ENCODE assay signal across 9 mouse cellular contexts in genomic region chr2:30659836-30660612, GRCm38 (mm10).
DNase-seq lines count a peak whose midpoint lies in the region; ATAC-seq lines count a peak whose summit lies in the region.
"Had no signal": no experiment of that assay in that cellular context is flagged by ENCODE, and none has a peak within 500 bp of the region (broad histone marks: within the 10 kb centered on the region; RNA-seq: fewer than 3 reads in every experiment).

No protein-coding gene starts in this region.

- no peaks in the 10 kb centered on the region for H3K9me3 ChIP-seq in heart, embryonic 10.5 days
- no peaks in the 10 kb centered on the region for H3K9me3 ChIP-seq in embryonic facial prominence, embryonic 12.5 days
- H3K9me3 ChIP-seq in hindbrain, embryonic 13.5 days: no peaks in the 10 kb centered on the region
- no peaks in the 10 kb centered on the region for H3K9me3 ChIP-seq in midbrain, embryonic 13.5 days

- H3K27ac ChIP-seq in heart, embryonic 10.5 days: peak overlapping the region; percentile 98
- H3K27ac ChIP-seq in embryonic facial prominence, embryonic 12.5 days: peak overlapping the region; percentile 99
- H3K27ac ChIP-seq in hindbrain, embryonic 13.5 days: peak overlapping the region; percentile 100
- H3K27ac ChIP-seq in midbrain, embryonic 13.5 days: peak overlapping the region; percentile 100

- H3K4me2 ChIP-seq in embryonic facial prominence, embryonic 12.5 days (replicated peaks): 0 out of 2 replicates have a peak overlapping the region, but pooled peaks have one; percentile 10
- H3K4me2 ChIP-seq in hindbrain, embryonic 13.5 days: 0 out of 2 replicates have a peak overlapping the region, but pooled peaks have one; percentile 10
- H3K4me2 ChIP-seq in midbrain, embryonic 13.5 days (replicated peaks): peak overlapping the region; percentile 19; the same call in 1 of the 2 replicates

- peaks cover 69% of the 10 kb centered on the region for H3K4me1 ChIP-seq in heart, embryonic 10.5 days
- H3K4me1 ChIP-seq in embryonic facial prominence, embryonic 12.5 days: peaks cover 61% of the 10 kb centered on the region
- H3K4me1 ChIP-seq in hindbrain, embryonic 13.5 days (replicated peaks): peaks cover 75% of the 10 kb centered on the region
- H3K4me1 ChIP-seq in midbrain, embryonic 13.5 days (replicated peaks): peaks cover 70% of the 10 kb centered on the region

- WGBS in heart, embryonic 10.5 days: 36% methylated on average over 11 of the region's 11 CpGs
- WGBS in embryonic facial prominence, embryonic 12.5 days: 26% methylated on average over 11 of the region's 11 CpGs
- WGBS in hindbrain, embryonic 13.5 days: 22% methylated on average over 11 of the region's 11 CpGs
- 25% methylated on average over 11 of the region's 11 CpGs for WGBS in midbrain, embryonic 13.5 days

- no peaks in the 10 kb centered on the region for H3K27me3 ChIP-seq in heart, embryonic 10.5 days (ENCODE audit: insufficient read depth, poor library complexity, severe bottlenecking)
- no peaks in the 10 kb centered on the region for H3K27me3 ChIP-seq in embryonic facial prominence, embryonic 12.5 days
- no peaks in the 10 kb centered on the region for H3K27me3 ChIP-seq in hindbrain, embryonic 13.5 days
- no peaks in the 10 kb centered on the region for H3K27me3 ChIP-seq in midbrain, embryonic 13.5 days
- H3K27me3 ChIP-seq: CH12.LX had no signal

- intact Hi-C loops in heart, postnatal 14 days (cut with DNase I): loop anchor here (2.0 to 5.0 kb wide), 2 partner anchors 49 to 132 kb away; no protein-coding TSS in a partner anchor

- peak overlapping the region; percentile 64; the same call in 1 of the 2 replicates for H3K4me3 ChIP-seq in heart, embryonic 10.5 days
- H3K4me3 ChIP-seq in embryonic facial prominence, embryonic 12.5 days: no peak overlapping the region
- no peak overlapping the region for H3K4me3 ChIP-seq in hindbrain, embryonic 13.5 days
- H3K4me3 ChIP-seq in midbrain, embryonic 13.5 days (replicated peaks): no peak overlapping the region

- no peak for DNase-seq in heart, embryonic 10.5 days (ENCODE audit: low spot score)
- DNase-seq in heart, postnatal 14 days: no peak
- DNase-seq in embryo, embryonic 9.5 days (ENCODE audit: extremely low spot score): no peak
- DNase-seq in adrenal gland, adult 18-20 months (ENCODE audit: low spot score in 2 of 2): no peak

- H3K36me3 ChIP-seq in heart, embryonic 10.5 days: no peaks in the 10 kb centered on the region
- H3K36me3 ChIP-seq in embryonic facial prominence, embryonic 12.5 days: no peaks in the 10 kb centered on the region
- H3K36me3 ChIP-seq in hindbrain, embryonic 13.5 days: no peaks in the 10 kb centered on the region
- no peaks in the 10 kb centered on the region for H3K36me3 ChIP-seq in midbrain, embryonic 13.5 days

- no peak for ATAC-seq in embryonic facial prominence, embryonic 12.5 days (ENCODE audit: insufficient number of reproducible peaks, insufficient read depth, low FRiP score, low TSS enrichment)
- ATAC-seq in hindbrain, embryonic 13.5 days (ENCODE audit: low FRiP score): no peak
- ATAC-seq in midbrain, embryonic 13.5 days: no peak
- ATAC-seq in erythroblast, adult 5-6 weeks (replicated peaks; ENCODE audit: low FRiP score, poor library complexity, severe bottlenecking): no peak

- no peak overlapping the region; the same call in 1 of the 2 replicates for H3K9ac ChIP-seq in embryonic facial prominence, embryonic 12.5 days
- peak overlapping the region; percentile 69 for H3K9ac ChIP-seq in hindbrain, embryonic 13.5 days
- H3K9ac ChIP-seq in midbrain, embryonic 13.5 days (replicated peaks): peak overlapping the region; percentile 59
